Mouse (Mus musculus) bone marrow macrophage, adult 2 months (primary cell): Measurements from ENCODE around the gene Hipk4.

Experiments
- CTCF ChIP-seq: IDR thresholded peaks from 2 replicates; pipeline ENCODE4 v1.5.1; 2012; ENCODE audit warnings: low read depth, mild to moderate bottlenecking, low read length, moderate library complexity
- POLR2A ChIP-seq: IDR thresholded peaks from 2 replicates; pipeline ENCODE4 v1.6.1; 2012; ENCODE audit warnings: mild to moderate bottlenecking, low read depth, low read length, borderline replicate concordance

GRCm38 (mm10) chr7:27479750-27480149 lies 43.3 kb upstream of the Hipk4 start:
- TF ChIP-seq CTCF = no peak
- TF ChIP-seq POLR2A = no peak
